Comparison of ENCODE assay signal across 33 mouse cellular contexts in the genomic region with DNA sequence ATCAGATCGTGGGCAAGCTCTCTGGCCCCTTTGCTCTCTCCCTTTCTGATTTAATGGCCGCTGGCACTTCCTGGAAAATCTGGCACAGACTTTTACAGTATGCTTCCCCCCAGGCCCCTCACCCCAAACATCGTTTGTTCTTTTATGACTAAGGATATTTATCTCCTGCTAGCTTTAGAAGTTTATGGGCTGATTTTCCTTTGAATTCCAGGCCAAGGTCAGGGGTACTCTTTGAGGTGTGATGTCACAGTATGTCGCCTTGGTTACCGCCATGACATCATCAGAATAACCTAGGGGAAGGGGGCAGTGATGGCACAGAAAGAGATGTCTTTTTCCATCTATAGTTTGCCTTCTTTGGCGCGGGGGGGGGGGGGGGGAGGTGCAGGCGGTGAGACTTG.
DNase-seq lines count a peak whose midpoint lies in the region; ATAC-seq and TF ChIP-seq lines count a peak whose summit lies in the region.
"Had no signal": no experiment of that assay in that cellular context is flagged by ENCODE, and none has a peak within 500 bp of the region (broad histone marks: within the 10 kb centered on the region; RNA-seq: fewer than 3 reads in every experiment).

No protein-coding gene starts in this region.

- no peaks in the 10 kb centered on the region for H3K27me3 ChIP-seq in kidney, embryonic 15.5 days
- H3K27me3 ChIP-seq in testis, adult 2 months (ENCODE audit: control insufficient read depth, insufficient read depth, low read length) = no peaks in the 10 kb centered on the region
- H3K27me3 ChIP-seq in stomach, postnatal 0 days (ENCODE audit: control insufficient read depth, insufficient read depth, low read length) = no peaks in the 10 kb centered on the region
- H3K27me3 ChIP-seq: embryonic facial prominence, embryonic 13.5 days; forebrain, embryonic 15.5 days; hindbrain, embryonic 13.5 days; limb, embryonic 15.5 days; liver, embryonic 13.5 days; midbrain, embryonic 15.5 days; neural tube, embryonic 15.5 days; stomach, embryonic 15.5 days had no signal

- H3K4me2 ChIP-seq in kidney, embryonic 15.5 days = no peak overlapping the region
- no peak overlapping the region for H3K4me2 ChIP-seq in stomach, postnatal 0 days (replicated peaks; ENCODE audit: low read depth)
- H3K4me2 ChIP-seq: forebrain, embryonic 15.5 days; heart, embryonic 12.5 days; hindbrain, embryonic 13.5 days; limb, embryonic 15.5 days; liver, embryonic 13.5 days; midbrain, embryonic 15.5 days; neural tube, embryonic 15.5 days; stomach, embryonic 15.5 days had no signal

- 0 out of 2 replicates have a peak overlapping the region, but pooled peaks have one; percentile 37 for H3K27ac ChIP-seq in kidney, embryonic 15.5 days
- no peak overlapping the region for H3K27ac ChIP-seq in testis, adult 2 months (ENCODE audit: control insufficient read depth, insufficient read depth, low read depth, low read length)
- H3K27ac ChIP-seq in stomach, postnatal 0 days (replicated peaks) = no peak overlapping the region
- H3K27ac ChIP-seq: forebrain, embryonic 10.5 days; forebrain, embryonic 15.5 days; hindbrain, embryonic 13.5 days; layer of hippocampus, adult 2 months; limb, embryonic 15.5 days; liver, embryonic 13.5 days; midbrain, embryonic 10.5 days; midbrain, embryonic 15.5 days; neural tube, embryonic 15.5 days; stomach, embryonic 15.5 days had no signal

- no peak for DNase-seq in kidney, adult 9 months
- no peak for DNase-seq in testis, postnatal 14 days (ENCODE audit: low spot score)
- peak; percentile 70 for DNase-seq in adrenal gland, postnatal 14 days
- DNase-seq in thymus, postnatal 10 days (ENCODE audit: low spot score in 2 of 2) = no peak
- no peak for DNase-seq in stomach, postnatal 0 days (ENCODE audit: low spot score)
- DNase-seq: cerebellum, adult 18-20 months; cerebellum, postnatal 10 days; gastrocnemius, postnatal 36 days; heart, adult 18-20 months; heart, postnatal 4 days; kidney, adult 8-10 months; kidney, postnatal 36 days; left cerebral cortex, postnatal 4 days; liver, embryonic 13.5 days; lung, adult 18-20 months; right cerebral cortex, postnatal 25 days; thymus, adult 2 months; thymus, postnatal 4 days had no signal

- 41% methylated on average over 8 of the region's 8 CpGs for WGBS in kidney, embryonic 15.5 days
- WGBS in stomach, postnatal 0 days = 80% methylated on average over 8 of the region's 8 CpGs

- no peaks in the 10 kb centered on the region for H3K9me3 ChIP-seq in kidney, embryonic 15.5 days (replicated peaks)
- H3K9me3 ChIP-seq in stomach, postnatal 0 days (ENCODE audit: control insufficient read depth, low read length) = no peaks in the 10 kb centered on the region
- H3K9me3 ChIP-seq: embryonic facial prominence, embryonic 13.5 days; forebrain, embryonic 10.5 days; forebrain, embryonic 15.5 days; heart, embryonic 12.5 days; hindbrain, embryonic 13.5 days; limb, embryonic 15.5 days; liver, embryonic 13.5 days; midbrain, embryonic 10.5 days; midbrain, embryonic 15.5 days; neural tube, embryonic 15.5 days; stomach, embryonic 15.5 days had no signal

- no peak overlapping the region for H3K4me3 ChIP-seq in kidney, embryonic 15.5 days (replicated peaks)
- H3K4me3 ChIP-seq in testis, adult 2 months (ENCODE audit: control insufficient read depth, low read depth, low read length) = peak overlapping the region; percentile 84
- no peak overlapping the region for H3K4me3 ChIP-seq in stomach, postnatal 0 days (ENCODE audit: low read depth, low read length)
- H3K4me3 ChIP-seq: embryonic facial prominence, embryonic 13.5 days; forebrain, embryonic 10.5 days; forebrain, embryonic 15.5 days; heart, embryonic 12.5 days; hindbrain, embryonic 13.5 days; layer of hippocampus, adult 2 months; limb, embryonic 15.5 days; liver, embryonic 13.5 days; midbrain, embryonic 10.5 days; midbrain, embryonic 15.5 days; neural tube, embryonic 15.5 days; stomach, embryonic 15.5 days had no signal

- H3K36me3 ChIP-seq in kidney, embryonic 15.5 days = no peaks in the 10 kb centered on the region
- no peaks in the 10 kb centered on the region for H3K36me3 ChIP-seq in testis, adult 2 months (ENCODE audit: control insufficient read depth, insufficient read depth, low read length)
- no peaks in the 10 kb centered on the region for H3K36me3 ChIP-seq in stomach, postnatal 0 days (ENCODE audit: control insufficient read depth, insufficient read depth, low read length)
- H3K36me3 ChIP-seq: embryonic facial prominence, embryonic 13.5 days; forebrain, embryonic 10.5 days; forebrain, embryonic 15.5 days; heart, embryonic 12.5 days; hindbrain, embryonic 13.5 days; limb, embryonic 15.5 days; liver, embryonic 13.5 days; midbrain, embryonic 10.5 days; midbrain, embryonic 15.5 days; neural tube, embryonic 15.5 days; stomach, embryonic 15.5 days had no signal

- TF ChIP-seq CTCF in testis, adult 2 months (IDR thresholded peaks at IDR 0.05; ENCODE audit: control insufficient read depth, insufficient read depth, insufficient replicate concordance, low read depth, low read length) = no peak
- no peak for TF ChIP-seq CTCF in stomach, postnatal 0 days (IDR thresholded peaks at IDR 0.05; ENCODE audit: low read depth)

- peaks cover 13% of the 10 kb centered on the region; the same call in 1 of the 2 replicates for H3K4me1 ChIP-seq in kidney, embryonic 15.5 days
- peaks cover 4% of the 10 kb centered on the region for H3K4me1 ChIP-seq in testis, adult 2 months (ENCODE audit: control insufficient read depth, insufficient read depth, low read length)
- H3K4me1 ChIP-seq in stomach, postnatal 0 days (replicated peaks; ENCODE audit: control insufficient read depth, insufficient read depth) = no peaks in the 10 kb centered on the region
- H3K4me1 ChIP-seq: forebrain, embryonic 10.5 days; forebrain, embryonic 15.5 days; heart, embryonic 12.5 days; hindbrain, embryonic 13.5 days; liver, embryonic 13.5 days; midbrain, embryonic 10.5 days; midbrain, embryonic 15.5 days; stomach, embryonic 15.5 days had no signal

- no peak for ATAC-seq in kidney, embryonic 15.5 days (replicated peaks; ENCODE audit: low FRiP score)
- no peak for ATAC-seq in stomach, postnatal 0 days (ENCODE audit: low FRiP score, low TSS enrichment)
- ATAC-seq: CD4-positive, CD25-positive, alpha-beta regulatory T cell, adult 4 months; forebrain, embryonic 15.5 days; intestine, embryonic 16.5 days; midbrain, embryonic 15.5 days had no signal

- no peak overlapping the region for H3K9ac ChIP-seq in kidney, embryonic 15.5 days
- no peak overlapping the region for H3K9ac ChIP-seq in stomach, postnatal 0 days (ENCODE audit: low read length)
- H3K9ac ChIP-seq: embryonic facial prominence, embryonic 13.5 days; forebrain, embryonic 15.5 days; heart, embryonic 12.5 days; hindbrain, embryonic 13.5 days; limb, embryonic 15.5 days; liver, embryonic 13.5 days; midbrain, embryonic 15.5 days; neural tube, embryonic 15.5 days; stomach, embryonic 15.5 days had no signal

- TF ChIP-seq EP300 in stomach, postnatal 0 days (optimal IDR thresholded peaks at IDR 0.05) = no peak

- no peak for TF ChIP-seq POLR2A in testis, adult 2 months (IDR thresholded peaks at IDR 0.05; ENCODE audit: control insufficient read depth, low read depth, low read length)
